Comparison of ENCODE assay signal across 13 mouse cellular contexts in genomic region chr2:178718048-178718447, GRCm38 (mm10).
"Had no signal": no experiment of that assay in that cellular context is flagged by ENCODE, and none has a peak within 500 bp of the region (broad histone marks: within the 10 kb centered on the region; RNA-seq: fewer than 3 reads in every experiment).

No protein-coding gene starts in this region.

- DNase-seq: kidney, adult 18-20 months; kidney, adult 9 months; kidney, postnatal 14 days; kidney, postnatal 4 days; left cerebral cortex, postnatal 4 days; liver, postnatal 0 days; lung, postnatal 14 days; right cerebral cortex, adult 18-20 months; right cerebral cortex, postnatal 14 days; right cerebral cortex, postnatal 4 days; thymus, postnatal 25 days had no signal

- ATAC-seq: liver, postnatal 0 days; midbrain, embryonic 13.5 days; midbrain, embryonic 16.5 days had no signal
